Mouse (Mus musculus) forebrain, embryonic 13.5 days (tissue): ENCODE measurements around the gene Ap3b1. TPM values are rescaled to one million over a fixed set of nuclear protein-coding genes. Genes with fewer than 3 reads are reported as not detected.

Experiments
- ATAC-seq: fragments of 200-750 bp; cut with Nextera tagmentation; 2 replicates; pipeline ENCODE4 v1.8.0; 2017
- H3K27ac ChIP-seq: fragments of 300-500 bp; sonication (generic); 2 replicates; pipeline ENCODE4 v1.5.1; 2015; ENCODE audit warnings: inconsistent platforms, mild to moderate bottlenecking, moderate library complexity
- H3K27me3 ChIP-seq: fragments of 300-500 bp; sonication (generic); 2 replicates; pipeline ENCODE4 v1.6.1; 2015; ENCODE audit warnings: mild to moderate bottlenecking, inconsistent platforms
- H3K36me3 ChIP-seq: fragments of 300-500 bp; sonication (generic); 2 replicates; pipeline ENCODE4 v1.6.1; 2015; ENCODE audit warnings: mild to moderate bottlenecking, inconsistent platforms; ENCODE audit not compliant: poor library complexity, severe bottlenecking
- H3K4me1 ChIP-seq: fragments of 300-500 bp; sonication (generic); 2 replicates; pipeline ENCODE4 v1.6.1; 2015; ENCODE audit warnings: inconsistent platforms
- H3K4me2 ChIP-seq: fragments of 300-500 bp; sonication (generic); 2 replicates; pipeline ENCODE4 v1.6.1; 2015; ENCODE audit warnings: inconsistent platforms, mild to moderate bottlenecking, moderate library complexity
- H3K4me3 ChIP-seq: fragments of 300-500 bp; sonication (generic); 2 replicates; pipeline ENCODE4 v1.5.1; 2015; ENCODE audit warnings: mild to moderate bottlenecking, inconsistent platforms
- H3K9ac ChIP-seq: fragments of 300-500 bp; sonication (generic); 2 replicates; pipeline ENCODE4 v1.6.1; 2015; ENCODE audit warnings: mild to moderate bottlenecking, inconsistent platforms
- H3K9me3 ChIP-seq: fragments of 300-500 bp; sonication (generic); replicated peaks from 2 replicates; pipeline ENCODE4 v1.6.1; 2016; ENCODE audit warnings: inconsistent platforms
- WGBS: fragments of 180-500 bp; shearing (Covaris S2); methylation state at CpG from one replicate; pipeline ENCODE4 v1.1.7; 2015; 5-methylcytosine and 5-hydroxymethylcytosine counted together
- microRNA-seq: library from miRNA; unstranded; fragments of <30 nt; microRNA quantifications from one replicate; pipeline ENCODE4, GENCODE M21; 2016
- polyA plus RNA-seq: library from polyadenylated mRNA; unstranded; fragments of >200 nt; fragmentation: Nextera tagmentation; extraction: Ambion mirVana; gene quantifications from 2 replicates; pipeline ENCODE4 v1.2.1, GENCODE M21; 2015

The Ap3b1 gene
- polyA plus RNA-seq, 1 experiment from 2014 or later = 29.9 TPM

DNA sequence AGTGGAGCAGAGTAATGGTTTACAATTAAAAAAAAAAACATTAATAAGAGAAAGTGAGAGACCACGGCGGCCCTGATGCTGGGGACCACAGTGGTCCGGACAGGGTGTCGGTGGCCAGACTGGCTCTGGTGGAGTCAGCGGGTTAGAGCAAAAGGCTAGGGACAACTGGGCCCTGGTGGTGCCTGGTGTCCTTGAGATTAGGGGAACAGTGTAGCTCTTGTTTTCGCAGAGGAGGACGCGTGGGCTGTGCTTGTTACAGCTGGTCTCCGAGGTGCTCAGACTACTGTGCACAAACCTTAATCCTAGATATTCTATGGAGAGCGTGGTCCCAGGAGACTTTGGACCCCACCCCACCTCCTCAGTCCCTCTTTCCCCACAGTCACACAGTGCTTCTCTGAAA, 250.2 kb downstream of the Ap3b1 start:
- no peak overlapping the region for H3K4me3 ChIP-seq
- H3K4me2 ChIP-seq = no peak overlapping the region
- 32% methylated on average over 10 of the region's 10 CpGs for WGBS
- no peaks in the 10 kb centered on the region for H3K36me3 ChIP-seq
- H3K9me3 ChIP-seq = no peaks in the 10 kb centered on the region
- H3K9ac ChIP-seq = no peak overlapping the region
- peak; percentile 33; the same call in 1 of the 2 replicates for ATAC-seq
- H3K4me1 ChIP-seq = peaks cover 18% of the 10 kb centered on the region
- H3K27ac ChIP-seq = no peak overlapping the region
- H3K27me3 ChIP-seq = peaks cover 90% of the 10 kb centered on the region

Small RNAs within 50 kb of the gene (microRNA-seq; reads per million reads assigned to microRNA genes)
- not detected for gene Gm25109

Other genes starting within 250 kb of the Ap3b1 start
- 65.2 and 75.6 TPM in 2 replicates for gene Scamp1, start 73.1 kb upstream of the Ap3b1 start, polyA plus RNA-seq